ENCODE assay signal across 17 mouse cellular contexts in the genomic region with DNA sequence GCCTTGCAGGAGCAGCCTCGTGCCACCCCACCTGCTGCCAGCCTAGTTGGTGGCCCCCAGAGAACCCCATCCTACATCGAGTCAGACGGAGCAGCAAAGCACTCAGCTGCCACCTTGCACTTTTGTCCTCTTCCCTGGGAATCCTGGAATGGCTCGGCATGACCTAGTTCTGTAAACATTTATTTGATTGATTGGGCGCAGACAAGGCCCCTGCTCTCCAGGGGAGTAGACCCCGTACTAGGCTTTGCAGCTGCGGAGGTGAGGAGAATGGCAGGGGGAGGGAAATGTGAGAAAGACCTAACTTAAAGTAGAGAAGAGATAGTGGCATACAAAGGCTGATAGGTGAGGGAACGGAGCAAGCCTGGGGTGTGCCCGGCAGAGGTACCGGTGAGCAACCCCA. TPM values are rescaled to one million over a fixed set of nuclear protein-coding genes. Genes with fewer than 3 reads are reported as not detected.
DNase-seq lines count a peak whose midpoint lies in the region; ATAC-seq lines count a peak whose summit lies in the region.
"Had no signal": no experiment of that assay in that cellular context is flagged by ENCODE, and none has a peak within 500 bp of the region (broad histone marks: within the 10 kb centered on the region; RNA-seq: fewer than 3 reads in every experiment).

No protein-coding gene starts in this region.

- no peak overlapping the region for H3K4me3 ChIP-seq in liver, embryonic 12.5 days
- H3K4me3 ChIP-seq in embryonic facial prominence, embryonic 11.5 days (ENCODE audit: low read depth, low read length), result no peak overlapping the region
- H3K4me3 ChIP-seq in forebrain, embryonic 13.5 days, result no peak overlapping the region
- H3K4me3 ChIP-seq: embryonic facial prominence, embryonic 15.5 days had no signal

- H3K9ac ChIP-seq in liver, embryonic 12.5 days, result no peak overlapping the region
- H3K9ac ChIP-seq in embryonic facial prominence, embryonic 11.5 days (replicated peaks; ENCODE audit: low read length), result no peak overlapping the region
- no peak overlapping the region for H3K9ac ChIP-seq in forebrain, embryonic 13.5 days
- H3K9ac ChIP-seq: embryonic facial prominence, embryonic 15.5 days had no signal

- intact Hi-C loops in heart, postnatal 10 days (cut with DNase I), result no loop called here

- WGBS in liver, embryonic 12.5 days (ENCODE audit: insufficient replicate concordance), result 26% methylated on average over 10 of the region's 10 CpGs
- WGBS in embryonic facial prominence, embryonic 11.5 days, result 36% methylated on average over 10 of the region's 10 CpGs
- WGBS in forebrain, embryonic 13.5 days, result 56% methylated on average over 10 of the region's 10 CpGs

- peak; percentile 14 for DNase-seq in liver
- DNase-seq in embryo, embryonic 10 days (ENCODE audit: low spot score), result peak; percentile 51
- peak; percentile 31 for DNase-seq in embryonic facial prominence, embryonic 11.5 days (ENCODE audit: low spot score)
- peak; percentile 87 for DNase-seq in retina, postnatal 1 day
- no peak for DNase-seq in heart, postnatal 10 days
- DNase-seq: cerebellum, adult 9-10 months; gastrocnemius, postnatal 36 days; kidney, postnatal 14 days; layer of hippocampus, postnatal 36 days; thymus, adult 18-20 months had no signal

- H3K9me3 ChIP-seq in liver, embryonic 12.5 days (replicated peaks), result no peaks in the 10 kb centered on the region
- H3K9me3 ChIP-seq in embryonic facial prominence, embryonic 11.5 days (replicated peaks; ENCODE audit: control insufficient read depth, low read length), result no peaks in the 10 kb centered on the region
- no peaks in the 10 kb centered on the region for H3K9me3 ChIP-seq in forebrain, embryonic 13.5 days (replicated peaks)
- H3K9me3 ChIP-seq: embryonic facial prominence, embryonic 15.5 days had no signal

- H3K4me2 ChIP-seq in liver, embryonic 12.5 days, result no peak overlapping the region
- no peak overlapping the region for H3K4me2 ChIP-seq in embryonic facial prominence, embryonic 11.5 days (ENCODE audit: low read depth, low read length)
- no peak overlapping the region for H3K4me2 ChIP-seq in forebrain, embryonic 13.5 days
- H3K4me2 ChIP-seq: embryonic facial prominence, embryonic 15.5 days had no signal

- H3K27ac ChIP-seq in liver, embryonic 12.5 days, result no peak overlapping the region
- no peak overlapping the region for H3K27ac ChIP-seq in embryonic facial prominence, embryonic 11.5 days (replicated peaks; ENCODE audit: low read depth, low read length)
- no peak overlapping the region for H3K27ac ChIP-seq in forebrain, embryonic 13.5 days
- H3K27ac ChIP-seq: embryonic facial prominence, embryonic 15.5 days had no signal

- no peaks in the 10 kb centered on the region; the same call in 1 of the 2 replicates for H3K27me3 ChIP-seq in liver, embryonic 12.5 days (replicated peaks)
- H3K27me3 ChIP-seq in embryonic facial prominence, embryonic 11.5 days (ENCODE audit: control insufficient read depth, insufficient read depth, low read length), result no peaks in the 10 kb centered on the region
- no peaks in the 10 kb centered on the region for H3K27me3 ChIP-seq in forebrain, embryonic 13.5 days
- H3K27me3 ChIP-seq: CH12.LX; embryonic facial prominence, embryonic 15.5 days had no signal

- no peak for ATAC-seq in liver, embryonic 12.5 days
- no peak for ATAC-seq in embryonic facial prominence, embryonic 11.5 days (replicated peaks; ENCODE audit: insufficient number of reproducible peaks, low FRiP score, low TSS enrichment, low read depth)
- ATAC-seq in forebrain, embryonic 13.5 days, result no peak
- ATAC-seq: forebrain, embryonic 14.5 days had no signal

- H3K36me3 ChIP-seq in liver, embryonic 12.5 days, result no peaks in the 10 kb centered on the region
- H3K36me3 ChIP-seq in embryonic facial prominence, embryonic 11.5 days (replicated peaks; ENCODE audit: control insufficient read depth, insufficient read depth, low read depth, low read length), result no peaks in the 10 kb centered on the region
- no peaks in the 10 kb centered on the region for H3K36me3 ChIP-seq in forebrain, embryonic 13.5 days (ENCODE audit: poor library complexity, severe bottlenecking)
- H3K36me3 ChIP-seq: embryonic facial prominence, embryonic 15.5 days had no signal

- H3K4me1 ChIP-seq in liver, embryonic 12.5 days, result no peaks in the 10 kb centered on the region
- H3K4me1 ChIP-seq in embryonic facial prominence, embryonic 11.5 days (ENCODE audit: control insufficient read depth, insufficient read depth, low read length), result no peaks in the 10 kb centered on the region
- peaks cover 6% of the 10 kb centered on the region; the same call in 1 of the 2 replicates for H3K4me1 ChIP-seq in forebrain, embryonic 13.5 days
- H3K4me1 ChIP-seq: embryonic facial prominence, embryonic 15.5 days had no signal

RNA-seq across cellular contexts. Expression of a gene that starts 23.8 kb away (rescaled TPM):
- not detected in 2 replicates for polyA plus RNA-seq in liver, embryonic 12.5 days (2016; fragmentation: Nextera tagmentation; extraction: Ambion mirVana)
- not detected in 2 replicates for polyA plus RNA-seq in embryonic facial prominence, embryonic 11.5 days (2014; fragmentation: Nextera tagmentation; extraction: Ambion mirVana)
- not detected for total RNA-seq in heart, postnatal 10 days (2021)
- not detected in 2 replicates for polyA plus RNA-seq in forebrain, embryonic 13.5 days (2015; fragmentation: Nextera tagmentation; extraction: Ambion mirVana)
- total RNA-seq: CH12.LX; gastrocnemius, postnatal 36 days; layer of hippocampus, postnatal 36 days had no signal
- polyA plus RNA-seq: embryonic facial prominence, embryonic 15.5 days; forebrain, embryonic 14.5 days; heart, embryonic 14.5 days; limb, embryonic 14.5 days had no signal

RNA-seq across cellular contexts. Expression of a gene that starts 33.5 kb away (rescaled TPM):
- 3.7 and 5.1 TPM in 2 replicates for polyA plus RNA-seq in liver, embryonic 12.5 days (2016; fragmentation: Nextera tagmentation; extraction: Ambion mirVana)
- polyA plus RNA-seq in embryonic facial prominence, embryonic 11.5 days (2014; fragmentation: Nextera tagmentation; extraction: Ambion mirVana), result 11.0 and 13.6 TPM in 2 replicates
- total RNA-seq in heart, postnatal 10 days (2021), result 10 to 100 TPM; 83.7 to 86.7 TPM
- 5.0 and 5.8 TPM in 2 replicates for polyA plus RNA-seq in forebrain, embryonic 13.5 days (2015; fragmentation: Nextera tagmentation; extraction: Ambion mirVana)
- total RNA-seq: CH12.LX had no signal

Comparison
In these comparisons a context has a peak if more than half of its experiments do, and no peak if none do; other contexts are left out.
1. DNase-seq: peak in liver (single experiment), embryo, embryonic 10 days (single experiment), embryonic facial prominence, embryonic 11.5 days (single experiment) and retina, postnatal 1 day (single experiment); none in heart, postnatal 10 days (0 of 2).